Mouse (Mus musculus): ENCODE measurements around the gene Zbed5. TPM values are rescaled to one million over a fixed set of nuclear protein-coding genes. Genes with fewer than 3 reads are reported as not detected.

Gene Zbed5
- polyA plus RNA-seq (2016; fragmentation: Nextera tagmentation; extraction: Ambion mirVana): 4.2 and 5.4 TPM in 2 replicates

GRCm38 (mm10) chr5:129895198-129896088, at the start of gene Zbed5:
Gene Zbed5, plus strand, starts transcription at chr5:129895723.
- Histone ChIP-seq H3K4me3 (peak within 1 kb of the TSS; percentile 75), H3K27me3 (ENCODE audit: insufficient read depth, poor library complexity, severe bottlenecking) (no peaks in the 10 kb centered on the region), H3K27ac (peak within 1 kb of the TSS; percentile 80), H3K4me1 (peaks cover 12% of the 10 kb centered on the region; the same call in 1 of the 2 replicates), H3K36me3 (no peaks in the 10 kb centered on the region), H3K9me3 (no peaks in the 10 kb centered on the region)
- 2% methylated on average over 44 of the region's 44 CpGs for WGBS
- DNase-seq (ENCODE audit: low spot score): peak; percentile 97

- no peaks in the 10 kb centered on the region for H3K9me3 ChIP-seq
- peaks cover 7% of the 10 kb centered on the region; the same call in 1 of the 2 replicates for H3K4me1 ChIP-seq
- H3K27me3 ChIP-seq (ENCODE audit: insufficient read depth, poor library complexity, severe bottlenecking): no peaks in the 10 kb centered on the region
- peak within 1 kb of the TSS; percentile 73 for H3K4me3 ChIP-seq
- WGBS: 12% methylated on average over 22 of the region's 22 CpGs
- DNase-seq (ENCODE audit: low spot score): peak; percentile 98
- H3K27ac ChIP-seq: peak within 1 kb of the TSS; percentile 89
- peaks cover 40% of the 10 kb centered on the region for H3K36me3 ChIP-seq
Measured at GRCm38 (mm10) chr5:129846752-129847557, 48.6 kb upstream of the Zbed5 start, which contains the start of gene Sumf2. Gene Sumf2, plus strand, starts transcription at chr5:129846986.

- H3K4me3 ChIP-seq: peak overlapping the region; percentile 73
- 60% methylated on average over 8 of the region's 8 CpGs for WGBS
- H3K4me1 ChIP-seq: peaks cover 7% of the 10 kb centered on the region; the same call in 1 of the 2 replicates
- H3K36me3 ChIP-seq: peaks cover 40% of the 10 kb centered on the region
- DNase-seq (ENCODE audit: low spot score): no peak
- H3K9me3 ChIP-seq: no peaks in the 10 kb centered on the region
- no peaks in the 10 kb centered on the region for H3K27me3 ChIP-seq (ENCODE audit: insufficient read depth, poor library complexity, severe bottlenecking)
- peak overlapping the region; percentile 89 for H3K27ac ChIP-seq
Measured at GRCm38 (mm10) chr5:129847558-129847820, 48.0 kb upstream of the Zbed5 start.

GRCm38 (mm10) chr5:129855163-129855562, 40.4 kb upstream of the Zbed5 start:
- Histone ChIP-seq H3K36me3 (peaks cover 67% of the 10 kb centered on the region), H3K27me3 (ENCODE audit: insufficient read depth, poor library complexity, severe bottlenecking) (no peaks in the 10 kb centered on the region), H3K4me3 (no peak overlapping the region), H3K9me3 (no peaks in the 10 kb centered on the region), H3K4me1 (no peaks in the 10 kb centered on the region), H3K27ac (no peak overlapping the region)
- WGBS: 36% methylated on average over 5 of the region's 5 CpGs
- no peak for DNase-seq (ENCODE audit: low spot score)

GRCm38 (mm10) chr5:129856414-129856813, 39.1 kb upstream of the Zbed5 start:
- 86% methylated on average over 5 of the region's 5 CpGs for WGBS
- no peak for DNase-seq (ENCODE audit: low spot score)
- H3K27me3 ChIP-seq (ENCODE audit: insufficient read depth, poor library complexity, severe bottlenecking): no peaks in the 10 kb centered on the region
- no peaks in the 10 kb centered on the region for H3K9me3 ChIP-seq
- peaks cover 72% of the 10 kb centered on the region for H3K36me3 ChIP-seq
- H3K27ac ChIP-seq: no peak overlapping the region
- no peak overlapping the region for H3K4me3 ChIP-seq
- no peaks in the 10 kb centered on the region for H3K4me1 ChIP-seq

GRCm38 (mm10) chr5:129862325-129862724, 33.2 kb upstream of the Zbed5 start:
- no peak for DNase-seq (ENCODE audit: low spot score)
- Histone ChIP-seq H3K4me1 (peaks cover 4% of the 10 kb centered on the region; the same call in 1 of the 2 replicates), H3K4me3 (no peak overlapping the region), H3K27me3 (ENCODE audit: insufficient read depth, poor library complexity, severe bottlenecking) (no peaks in the 10 kb centered on the region), H3K9me3 (no peaks in the 10 kb centered on the region), H3K36me3 (peaks cover 48% of the 10 kb centered on the region), H3K27ac (no peak overlapping the region)
- WGBS: 96% methylated on average over 6 of the region's 6 CpGs

GRCm38 (mm10) chr5:129864467-129864866, 31.1 kb upstream of the Zbed5 start:
- Histone ChIP-seq H3K27me3 (ENCODE audit: insufficient read depth, poor library complexity, severe bottlenecking) (no peaks in the 10 kb centered on the region), H3K4me3 (peak overlapping the region; percentile 34), H3K27ac (no peak overlapping the region; the same call in 1 of the 2 replicates), H3K9me3 (no peaks in the 10 kb centered on the region), H3K36me3 (peaks cover 33% of the 10 kb centered on the region), H3K4me1 (peaks cover 4% of the 10 kb centered on the region; the same call in 1 of the 2 replicates)
- WGBS: 10% methylated on average over 18 of the region's 18 CpGs
- peak; percentile 79 for DNase-seq (ENCODE audit: low spot score)

- Histone ChIP-seq H3K27ac (no peak overlapping the region), H3K27me3 (ENCODE audit: insufficient read depth, poor library complexity, severe bottlenecking) (no peaks in the 10 kb centered on the region), H3K4me1 (peaks cover 4% of the 10 kb centered on the region; the same call in 1 of the 2 replicates), H3K36me3 (peaks cover 19% of the 10 kb centered on the region), H3K9me3 (no peaks in the 10 kb centered on the region), H3K4me3 (no peak overlapping the region)
- DNase-seq (ENCODE audit: low spot score): no peak
- WGBS: 78% methylated on average over 12 of the region's 12 CpGs
Measured at GRCm38 (mm10) chr5:129865841-129866240, 29.7 kb upstream of the Zbed5 start.

GRCm38 (mm10) chr5:129869238-129869995, 26.1 kb upstream of the Zbed5 start:
- DNase-seq (ENCODE audit: low spot score): no peak
- Histone ChIP-seq H3K4me3 (no peak overlapping the region), H3K27me3 (ENCODE audit: insufficient read depth, poor library complexity, severe bottlenecking) (no peaks in the 10 kb centered on the region), H3K4me1 (no peaks in the 10 kb centered on the region), H3K36me3 (no peaks in the 10 kb centered on the region), H3K9me3 (no peaks in the 10 kb centered on the region), H3K27ac (no peak overlapping the region)
- 89% methylated on average over 19 of the region's 19 CpGs for WGBS

GRCm38 (mm10) chr5:129871238-129871637, 24.3 kb upstream of the Zbed5 start:
- no peaks in the 10 kb centered on the region for H3K4me1 ChIP-seq
- H3K27me3 ChIP-seq (ENCODE audit: insufficient read depth, poor library complexity, severe bottlenecking): no peaks in the 10 kb centered on the region
- no peak for DNase-seq (ENCODE audit: low spot score)
- H3K4me3 ChIP-seq: no peak overlapping the region
- H3K27ac ChIP-seq: no peak overlapping the region
- H3K36me3 ChIP-seq: no peaks in the 10 kb centered on the region
- H3K9me3 ChIP-seq: no peaks in the 10 kb centered on the region
- 78% methylated on average over 2 of the region's 2 CpGs for WGBS

GRCm38 (mm10) chr5:129873942-129874341, 21.6 kb upstream of the Zbed5 start:
- no peaks in the 10 kb centered on the region for H3K27me3 ChIP-seq (ENCODE audit: insufficient read depth, poor library complexity, severe bottlenecking)
- no peak overlapping the region for H3K27ac ChIP-seq
- DNase-seq (ENCODE audit: low spot score): no peak
- 76% methylated on average over 12 of the region's 12 CpGs for WGBS
- peaks cover 11% of the 10 kb centered on the region for H3K4me1 ChIP-seq
- H3K36me3 ChIP-seq: no peaks in the 10 kb centered on the region
- no peaks in the 10 kb centered on the region for H3K9me3 ChIP-seq
- H3K4me3 ChIP-seq: no peak overlapping the region

GRCm38 (mm10) chr5:129875098-129875497, 20.4 kb upstream of the Zbed5 start:
- H3K36me3 ChIP-seq: peaks cover 1% of the 10 kb centered on the region; the same call in 1 of the 2 replicates
- no peak overlapping the region for H3K4me3 ChIP-seq
- H3K27ac ChIP-seq: no peak overlapping the region
- H3K9me3 ChIP-seq: no peaks in the 10 kb centered on the region
- peaks cover 11% of the 10 kb centered on the region for H3K4me1 ChIP-seq
- WGBS: 75% methylated on average over 11 of the region's 11 CpGs
- no peaks in the 10 kb centered on the region for H3K27me3 ChIP-seq (ENCODE audit: insufficient read depth, poor library complexity, severe bottlenecking)
- DNase-seq (ENCODE audit: low spot score): no peak

Data from heart, embryonic 10.5 days (tissue).